ENCODE assay signal across 18 mouse cellular contexts in the genomic region with DNA sequence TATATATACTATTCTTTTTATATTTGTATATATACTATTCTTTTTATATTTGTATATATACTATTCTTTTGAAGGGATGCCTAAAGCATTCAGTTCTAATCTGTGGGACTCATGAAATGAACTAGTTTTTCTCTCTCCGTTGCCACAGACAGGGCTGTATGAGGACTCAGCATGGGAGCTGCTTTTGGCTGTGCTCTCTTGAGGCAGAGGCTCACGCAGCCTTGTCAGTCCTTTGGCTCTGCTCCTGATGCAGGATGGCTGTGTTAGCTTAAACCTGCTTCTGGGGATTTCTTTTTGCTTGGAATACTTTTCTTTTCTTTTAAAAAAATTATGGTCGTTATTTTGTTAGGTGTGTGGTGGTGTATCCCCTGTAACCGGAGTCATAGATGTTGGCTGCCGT.
"Had no signal": no experiment of that assay in that cellular context is flagged by ENCODE, and none has a peak within 500 bp of the region (broad histone marks: within the 10 kb centered on the region; RNA-seq: fewer than 3 reads in every experiment).

No protein-coding gene starts in this region.

- H3K9me3 ChIP-seq: limb, embryonic 10.5 days; liver, embryonic 13.5 days; lung, embryonic 15.5 days; megakaryocyte, embryonic 14.5 days; midbrain, embryonic 12.5 days; neural tube, embryonic 12.5 days; stomach, embryonic 15.5 days had no signal

- H3K9ac ChIP-seq: liver, embryonic 13.5 days; liver, postnatal 0 days; lung, embryonic 15.5 days; midbrain, embryonic 12.5 days; neural tube, embryonic 12.5 days; stomach, embryonic 15.5 days had no signal

- DNase-seq: kidney, adult 9 months; kidney, postnatal 10 days; kidney, postnatal 4 days; liver, embryonic 13.5 days; liver, postnatal 0 days; lung, postnatal 14 days; right cerebral cortex, postnatal 4 days; spleen, adult 18-20 months; thymus, adult 2 months; thymus, postnatal 25 days had no signal

- H3K4me1 ChIP-seq: limb, embryonic 10.5 days; midbrain, embryonic 12.5 days; neural tube, embryonic 12.5 days; stomach, embryonic 15.5 days had no signal

- H3K36me3 ChIP-seq: limb, embryonic 10.5 days; lung, embryonic 15.5 days; midbrain, embryonic 12.5 days; neural tube, embryonic 12.5 days; stomach, embryonic 15.5 days had no signal

- H3K4me2 ChIP-seq: liver, embryonic 13.5 days; lung, embryonic 15.5 days; midbrain, embryonic 12.5 days; neural tube, embryonic 12.5 days; stomach, embryonic 15.5 days had no signal

- H3K27ac ChIP-seq: layer of hippocampus, adult 2 months; limb, embryonic 10.5 days; liver, embryonic 13.5 days; lung, embryonic 15.5 days; macrophage; midbrain, embryonic 12.5 days; neural tube, embryonic 12.5 days; stomach, embryonic 15.5 days had no signal

- H3K27me3 ChIP-seq: liver, embryonic 13.5 days; lung, embryonic 15.5 days; megakaryocyte, embryonic 14.5 days; midbrain, embryonic 12.5 days; neural tube, embryonic 12.5 days; stomach, embryonic 15.5 days had no signal

- H3K4me3 ChIP-seq: layer of hippocampus, adult 2 months; limb, embryonic 10.5 days; liver, embryonic 13.5 days; lung, embryonic 15.5 days; megakaryocyte, embryonic 14.5 days; midbrain, embryonic 12.5 days; neural tube, embryonic 12.5 days; stomach, embryonic 15.5 days had no signal

- ATAC-seq: liver, postnatal 0 days had no signal
